Mouse (Mus musculus) stomach, embryonic 16.5 days (tissue): ENCODE measurements around the gene Rora. TPM values are rescaled to one million over a fixed set of nuclear protein-coding genes. Genes with fewer than 3 reads are reported as not detected.

Experiments
- ATAC-seq: fragments of 200-750 bp; cut with Nextera tagmentation; 2 replicates; pipeline ENCODE4 v1.8.0; 2017; ENCODE audit warnings: moderate number of reproducible peaks, moderate TSS enrichment; ENCODE audit not compliant: insufficient read depth, low FRiP score
- H3K27ac ChIP-seq: fragments of 300-500 bp; sonication (generic); 2 replicates; pipeline ENCODE4 v1.5.1; 2014; ENCODE audit warnings: low read length
- H3K27me3 ChIP-seq: fragments of 300-500 bp; sonication (generic); 2 replicates; pipeline ENCODE4 v1.6.1; 2014; ENCODE audit warnings: low read length, control low read depth, mixed read lengths; ENCODE audit not compliant: control insufficient read depth, insufficient read depth
- H3K36me3 ChIP-seq: fragments of 300-500 bp; sonication (generic); 2 replicates; pipeline ENCODE4 v1.6.1; 2014; ENCODE audit warnings: low read length; ENCODE audit not compliant: control insufficient read depth, insufficient read depth
- H3K4me1 ChIP-seq: fragments of 300-500 bp; sonication (generic); 2 replicates; pipeline ENCODE4 v1.6.1; 2014; ENCODE audit warnings: low read length, control low read depth, mixed read lengths; ENCODE audit not compliant: control insufficient read depth, insufficient read depth
- H3K4me2 ChIP-seq: fragments of 300-500 bp; sonication (generic); 2 replicates; pipeline ENCODE4 v1.6.1; 2014; ENCODE audit warnings: low read depth, low read length, mixed read lengths
- H3K4me3 ChIP-seq: fragments of 300-500 bp; sonication (generic); replicated peaks from 2 replicates; pipeline ENCODE4 v1.5.1; 2014; ENCODE audit warnings: mild to moderate bottlenecking, low read length
- H3K9ac ChIP-seq: fragments of 300-500 bp; sonication (generic); 2 replicates; pipeline ENCODE4 v1.6.1; 2014; ENCODE audit warnings: low read length
- H3K9me3 ChIP-seq: fragments of 300-500 bp; sonication (generic); replicated peaks from 2 replicates; pipeline ENCODE4 v1.6.1; 2016; ENCODE audit warnings: low read length, control low read depth; ENCODE audit not compliant: control insufficient read depth
- WGBS: fragments of 180-500 bp; shearing (Covaris S2); extraction: QIAGEN DNeasy Blood & Tissue Kit; methylation state at CpG from one replicate; pipeline ENCODE4 v1.1.7; 2014; 5-methylcytosine and 5-hydroxymethylcytosine counted together
- polyA plus RNA-seq: library from polyadenylated mRNA; unstranded; fragments of >200 nt; fragmentation: Nextera tagmentation; extraction: Ambion mirVana; gene quantifications from 2 replicates; pipeline ENCODE4 v1.2.1, GENCODE M21; 2015

The Rora gene
- polyA plus RNA-seq, 1 experiment from 2014 or later = 8.4 TPM

DNA sequence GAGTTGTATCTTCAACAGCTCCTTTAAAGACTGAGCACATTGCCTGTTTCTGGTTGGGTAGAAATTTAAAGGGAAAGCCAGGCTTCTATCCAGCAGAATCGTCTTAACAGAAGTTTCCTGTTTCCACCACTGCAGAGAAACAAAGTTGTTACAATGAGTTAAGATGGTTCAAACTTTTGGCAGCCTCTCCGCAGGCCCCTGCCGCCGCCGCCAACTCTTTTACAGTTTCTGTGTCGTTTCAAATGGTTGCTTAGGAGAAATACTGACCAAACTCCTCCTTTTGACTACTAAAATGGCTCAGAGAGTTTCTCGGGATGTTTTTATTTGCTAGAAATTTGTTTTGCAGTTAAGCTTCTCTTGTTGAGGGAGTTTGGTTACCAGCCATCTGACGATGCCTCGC, 647.9 kb downstream of the Rora start:
- Histone ChIP-seq H3K4me1 (peaks cover 9% of the 10 kb centered on the region), H3K27ac (no peak overlapping the region), H3K9me3 (no peaks in the 10 kb centered on the region), H3K9ac (no peak overlapping the region), H3K4me3 (no peak overlapping the region), H3K4me2 (peak overlapping the region; percentile 24; the same call in 1 of the 2 replicates), H3K36me3 (no peaks in the 10 kb centered on the region), H3K27me3 (no peaks in the 10 kb centered on the region)
- no peak for ATAC-seq
- 15% methylated on average over 9 of the region's 9 CpGs for WGBS

DNA sequence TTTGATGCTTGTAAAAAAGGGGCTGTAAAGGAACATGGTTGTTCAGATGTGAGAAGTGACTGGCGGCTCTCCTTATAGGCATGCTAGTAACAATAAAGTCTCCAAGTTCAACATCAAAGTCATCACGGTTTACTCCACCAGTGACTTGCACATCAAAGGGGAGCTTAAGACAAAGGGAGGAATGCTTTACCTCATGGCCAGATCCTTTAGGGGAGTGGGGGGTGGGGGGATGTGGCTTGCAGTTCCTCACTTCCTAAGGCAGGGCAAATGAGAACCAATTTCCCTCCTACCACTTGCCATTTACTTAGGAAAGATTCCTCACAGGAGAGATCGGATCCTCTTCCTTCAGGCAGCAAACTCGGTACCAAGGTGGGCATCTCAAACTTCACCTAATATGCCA, 648.4 kb downstream of the Rora start:
- peaks cover 9% of the 10 kb centered on the region for H3K4me1 ChIP-seq

DNA sequence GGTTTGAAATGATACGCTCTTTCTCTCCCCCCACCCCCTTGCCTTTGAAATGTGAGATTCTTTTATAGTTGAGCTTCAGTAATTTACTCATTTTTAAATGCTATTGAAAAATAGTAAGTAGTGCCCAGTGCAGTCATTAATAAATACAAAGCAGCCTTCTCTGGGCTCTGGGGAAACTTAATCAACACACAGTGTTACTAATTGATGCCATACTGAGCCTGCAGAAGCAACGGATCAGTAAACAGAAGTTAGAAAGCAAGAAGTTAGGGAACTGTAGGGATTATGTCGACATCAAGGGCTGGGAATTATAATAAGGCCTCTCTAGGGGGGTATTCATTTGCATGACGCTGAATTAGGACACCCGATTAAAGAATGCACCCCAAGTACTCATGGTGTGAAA, 649.3 kb downstream of the Rora start:
- no peak overlapping the region for H3K9ac ChIP-seq
- H3K27ac ChIP-seq = no peak overlapping the region
- H3K9me3 ChIP-seq = no peaks in the 10 kb centered on the region
- no peak overlapping the region for H3K4me3 ChIP-seq
- H3K4me2 ChIP-seq = no peak overlapping the region
- H3K36me3 ChIP-seq = no peaks in the 10 kb centered on the region
- 42% methylated on average over 5 of the region's 5 CpGs for WGBS
- no peak for ATAC-seq
- peaks cover 9% of the 10 kb centered on the region for H3K4me1 ChIP-seq
- no peaks in the 10 kb centered on the region for H3K27me3 ChIP-seq

More for the DNA sequence above, 648.4 kb downstream of the Rora start:
- Histone ChIP-seq H3K9ac (no peak overlapping the region), H3K27me3 (no peaks in the 10 kb centered on the region), H3K9me3 (no peaks in the 10 kb centered on the region), H3K36me3 (no peaks in the 10 kb centered on the region), H3K4me3 (no peak overlapping the region), H3K27ac (no peak overlapping the region), H3K4me2 (0 out of 2 replicates have a peak overlapping the region, but pooled peaks have one; percentile 24)
- ATAC-seq = no peak
- WGBS = 28% methylated on average over 4 of the region's 4 CpGs

DNA sequence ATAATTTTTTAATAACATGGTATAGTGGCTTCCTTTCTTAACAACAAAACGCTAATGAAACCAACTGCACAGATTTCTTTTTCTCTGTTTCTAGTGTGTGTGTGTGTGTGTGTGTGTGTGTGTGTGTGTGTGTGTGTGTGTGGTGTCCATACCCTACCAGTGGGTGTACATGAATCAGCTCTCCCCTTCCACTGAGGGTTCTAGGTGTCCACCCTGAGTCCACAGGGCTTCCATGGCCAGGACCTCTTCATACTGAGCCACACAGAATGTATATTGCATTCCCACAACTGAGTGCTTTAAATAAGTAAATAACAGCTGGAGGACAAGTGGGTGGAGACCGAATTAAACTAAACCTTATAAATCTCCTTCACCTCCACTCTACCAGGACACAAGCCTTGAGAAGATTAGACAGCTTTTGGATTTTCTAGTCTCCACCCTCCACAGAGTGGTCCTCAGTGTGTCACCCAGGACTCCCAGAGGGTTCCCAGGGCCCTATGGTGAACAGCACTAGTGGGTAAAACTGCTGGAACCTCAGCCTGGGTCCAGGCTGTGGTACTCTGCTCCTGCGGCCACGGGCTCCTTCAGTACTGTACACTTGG, 649.9 kb downstream of the Rora start:
- Histone ChIP-seq H3K9ac (no peak overlapping the region), H3K27ac (no peak overlapping the region), H3K4me2 (no peak overlapping the region), H3K4me1 (peaks cover 9% of the 10 kb centered on the region), H3K27me3 (no peaks in the 10 kb centered on the region), H3K4me3 (no peak overlapping the region), H3K9me3 (no peaks in the 10 kb centered on the region), H3K36me3 (no peaks in the 10 kb centered on the region)
- no peak for ATAC-seq
- whole genome bisulfite sequencing = 74% methylated on average over 4 of the region's 4 CpGs

DNA sequence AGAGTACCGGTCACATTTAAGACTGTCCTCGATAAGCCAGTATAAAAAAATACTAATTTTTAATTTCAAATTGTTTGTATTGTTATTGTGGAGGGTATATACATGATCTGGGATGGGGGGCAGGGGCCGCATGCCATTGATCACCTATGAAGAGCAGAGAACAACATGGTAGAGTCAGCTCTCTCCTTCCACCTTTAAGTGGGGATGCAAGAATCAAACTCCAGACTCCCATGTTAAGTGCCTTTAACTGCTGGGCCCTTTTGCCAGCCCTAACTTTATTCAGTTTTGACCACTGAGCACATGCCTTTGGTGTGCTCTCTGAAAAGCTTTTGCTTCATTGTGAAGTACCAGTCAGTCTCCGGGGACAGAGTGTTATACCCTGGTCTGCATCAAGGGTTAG, 650.4 kb downstream of the Rora start:
- no peak overlapping the region for H3K9ac ChIP-seq
- H3K36me3 ChIP-seq = no peaks in the 10 kb centered on the region
- H3K4me3 ChIP-seq = no peak overlapping the region
- H3K27ac ChIP-seq = no peak overlapping the region
- H3K27me3 ChIP-seq = no peaks in the 10 kb centered on the region
- no peak for ATAC-seq
- no peaks in the 10 kb centered on the region for H3K9me3 ChIP-seq
- H3K4me2 ChIP-seq = no peak overlapping the region
- 90% methylated on average over 4 of the region's 4 CpGs for WGBS
- H3K4me1 ChIP-seq = peaks cover 9% of the 10 kb centered on the region

DNA sequence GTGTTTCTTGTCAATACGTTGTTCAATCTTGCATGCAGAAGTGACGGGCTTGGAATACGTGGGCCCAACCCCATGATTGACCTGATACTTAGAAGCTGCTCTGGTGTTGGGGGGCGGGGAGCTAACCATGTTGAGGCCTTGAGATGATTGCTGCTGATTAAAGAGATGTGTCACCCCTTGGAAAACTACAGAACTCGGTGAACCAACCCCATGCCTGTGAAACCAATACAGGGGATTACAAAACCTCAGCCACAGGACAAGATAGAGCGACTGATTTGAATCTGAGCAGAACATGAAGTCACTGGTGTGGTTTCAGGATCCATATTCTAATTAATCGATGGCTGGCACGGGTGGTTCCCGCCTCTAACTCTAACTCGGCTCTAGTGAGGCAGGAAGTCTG, 650.9 kb downstream of the Rora start:
- no peak overlapping the region for H3K4me2 ChIP-seq
- no peak for ATAC-seq
- H3K4me1 ChIP-seq = peaks cover 9% of the 10 kb centered on the region
- H3K4me3 ChIP-seq = no peak overlapping the region
- no peaks in the 10 kb centered on the region for H3K27me3 ChIP-seq
- no peaks in the 10 kb centered on the region for H3K36me3 ChIP-seq
- 69% methylated on average over 10 of the region's 10 CpGs for WGBS
- H3K27ac ChIP-seq = no peak overlapping the region
- no peak overlapping the region for H3K9ac ChIP-seq
- no peaks in the 10 kb centered on the region for H3K9me3 ChIP-seq

DNA sequence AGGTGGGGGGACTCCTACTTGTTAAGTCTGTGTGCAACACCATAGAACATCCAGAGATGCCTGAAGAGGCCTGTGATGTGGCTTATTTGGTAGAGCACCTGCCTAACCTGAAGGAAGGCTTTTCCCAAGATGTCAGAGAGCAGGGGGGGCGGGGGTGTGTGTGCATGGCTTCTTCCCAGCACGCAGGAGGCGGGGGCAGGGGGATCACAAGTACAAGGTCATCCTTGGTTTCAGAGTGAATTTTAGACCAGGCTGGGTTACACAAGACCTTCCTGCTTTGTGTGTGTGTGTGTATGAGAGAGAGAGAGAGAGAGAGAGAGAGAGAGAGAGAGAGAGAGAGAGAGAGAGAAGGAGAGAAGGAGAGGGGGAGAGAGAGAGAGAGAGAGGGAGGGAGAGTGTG, 651.4 kb downstream of the Rora start:
- H3K4me1 ChIP-seq = peaks cover 9% of the 10 kb centered on the region
- no peak overlapping the region for H3K9ac ChIP-seq
- no peaks in the 10 kb centered on the region for H3K9me3 ChIP-seq
- WGBS = 55% methylated on average over 3 of the region's 3 CpGs
- H3K27ac ChIP-seq = no peak overlapping the region
- no peaks in the 10 kb centered on the region for H3K36me3 ChIP-seq
- H3K27me3 ChIP-seq = no peaks in the 10 kb centered on the region
- no peak for ATAC-seq
- H3K4me2 ChIP-seq = no peak overlapping the region
- H3K4me3 ChIP-seq = no peak overlapping the region

DNA sequence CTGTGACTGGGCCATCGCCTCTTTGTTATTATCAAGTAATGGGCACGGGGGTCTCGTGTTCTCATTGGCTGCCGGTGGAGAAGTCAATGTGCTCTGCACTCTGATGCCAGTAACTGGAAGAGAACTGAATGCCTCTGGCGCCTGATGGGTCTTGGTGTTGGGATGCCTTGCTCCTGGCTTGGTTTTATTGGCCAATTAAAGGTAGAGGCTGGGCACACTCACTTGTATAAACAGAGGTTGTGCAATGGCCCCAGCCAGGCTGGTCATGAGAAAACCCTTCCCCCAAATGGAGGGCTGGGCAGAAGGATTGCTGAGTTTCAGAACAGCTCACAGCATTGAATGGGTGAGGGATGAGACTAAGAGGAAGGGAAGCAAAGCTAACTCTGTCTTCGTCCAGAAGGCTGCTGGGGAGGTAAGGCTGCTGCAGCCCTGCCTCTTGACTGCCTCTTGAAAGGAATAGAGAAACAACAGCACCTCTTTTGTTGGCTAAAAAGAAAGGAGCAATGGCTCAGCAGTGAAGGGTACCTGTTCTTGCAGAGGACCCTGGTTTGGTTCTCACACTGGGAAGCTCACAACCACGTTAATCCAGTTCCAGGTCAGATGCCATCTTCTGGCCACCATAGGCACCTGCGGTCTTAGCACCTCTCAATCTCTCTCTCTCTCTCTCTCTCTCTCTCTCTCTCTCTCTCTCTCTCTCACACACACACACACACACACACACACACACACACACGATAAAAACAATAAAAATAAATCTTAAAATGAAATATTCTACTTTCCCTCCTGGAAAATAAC, 653.3 kb downstream of the Rora start:
- ATAC-seq = no peak
- Histone ChIP-seq H3K4me3 (no peak overlapping the region), H3K4me2 (no peak overlapping the region), H3K36me3 (no peaks in the 10 kb centered on the region), H3K4me1 (peaks cover 7% of the 10 kb centered on the region; the same call in 1 of the 2 replicates), H3K9me3 (no peaks in the 10 kb centered on the region), H3K27me3 (no peaks in the 10 kb centered on the region), H3K27ac (no peak overlapping the region), H3K9ac (no peak overlapping the region)
- 78% methylated on average over 9 of the region's 9 CpGs for WGBS

DNA sequence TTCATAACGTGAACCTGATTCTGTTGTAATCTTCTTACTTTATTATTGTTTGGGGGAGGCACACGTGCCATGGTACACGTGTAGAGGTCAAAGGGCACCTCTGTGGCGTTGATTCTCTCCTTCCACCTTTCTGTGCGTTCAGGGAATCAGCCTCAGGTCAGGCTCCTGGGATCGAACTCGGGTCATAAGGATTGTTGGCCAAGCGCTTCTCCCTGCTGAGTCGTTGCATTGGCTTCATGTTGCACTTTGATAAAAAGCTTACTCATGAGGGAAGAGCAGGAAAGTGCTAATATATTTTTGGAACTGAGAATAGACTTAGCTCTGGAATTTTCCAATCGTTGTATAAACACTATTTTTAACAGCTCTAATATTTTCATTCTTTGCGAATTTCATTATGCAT, 654.4 kb downstream of the Rora start:
- Histone ChIP-seq H3K27me3 (no peaks in the 10 kb centered on the region), H3K9ac (no peak overlapping the region), H3K4me3 (no peak overlapping the region), H3K36me3 (no peaks in the 10 kb centered on the region), H3K27ac (no peak overlapping the region), H3K4me2 (no peak overlapping the region), H3K9me3 (no peaks in the 10 kb centered on the region), H3K4me1 (peaks cover 7% of the 10 kb centered on the region; the same call in 1 of the 2 replicates)
- no peak for ATAC-seq
- 81% methylated on average over 11 of the region's 11 CpGs for WGBS
